Mouse (Mus musculus) ES-E14 (cell line): ENCODE data around the gene Olfr878.

Experiments
- CHD2 ChIP-seq: IDR thresholded peaks from 2 replicates; pipeline ENCODE4 v1.6.1; 2014; ENCODE audit warnings: mild to moderate bottlenecking, low read depth, low read length, inconsistent platforms
- HCFC1 ChIP-seq: IDR thresholded peaks from 2 replicates; pipeline ENCODE4 v1.6.1; 2012; ENCODE audit warnings: low read length, inconsistent platforms, borderline replicate concordance; ENCODE audit not compliant: insufficient read depth
- MAFK ChIP-seq: IDR thresholded peaks from 2 replicates; pipeline ENCODE4 v1.6.1; 2014; ENCODE audit warnings: mild to moderate bottlenecking, low read depth, low read length, inconsistent platforms; ENCODE audit not compliant: insufficient read depth
- ZC3H11A ChIP-seq: IDR thresholded peaks from 2 replicates; pipeline ENCODE4 v1.6.1; 2012; ENCODE audit warnings: low read depth, mild to moderate bottlenecking, inconsistent platforms, low read length, borderline replicate concordance
- ZNF384 ChIP-seq: IDR thresholded peaks from 2 replicates; pipeline ENCODE4 v1.6.1; 2012; ENCODE audit warnings: low read depth, low read length, inconsistent platforms

DNA sequence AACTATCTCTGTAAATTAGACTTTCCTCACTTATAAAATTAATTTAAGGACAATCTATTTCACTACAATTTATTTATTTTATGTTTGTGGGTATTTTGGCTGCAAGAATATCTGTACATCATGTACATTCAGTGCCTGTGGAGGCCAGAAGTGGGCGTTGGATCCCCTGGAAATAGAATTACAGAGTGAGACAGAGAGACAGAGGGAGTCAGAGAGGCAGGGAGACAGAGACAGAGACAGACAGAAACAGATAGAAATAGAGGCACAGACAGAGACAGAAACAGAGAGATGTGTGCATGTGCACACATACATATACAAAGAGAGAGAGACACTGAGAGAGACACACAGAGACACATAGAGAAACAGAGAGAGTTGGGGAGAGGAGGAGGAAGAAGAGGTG is 46.1 kb upstream of the Olfr878 start:
- TF ChIP-seq ZC3H11A (no peak), HCFC1 (no peak), ZNF384 (no peak), MAFK (no peak), CHD2 (no peak)
